Mouse (Mus musculus) CH12.LX (cell line): ENCODE measurements around the gene Pygl.

Source experiments
- CHD2 ChIP-seq: IDR thresholded peaks from 2 replicates; pipeline ENCODE4 v1.6.1; 2011; ENCODE audit warnings: low read length, improper control_type of control experiment
- CTCF ChIP-seq, 2 experiments: IDR thresholded peaks in 1 of 2; conservative IDR thresholded peaks in 1 of 2; 2 replicates each; pipeline ENCODE4 v1.5.1; 2011 to 2012; ENCODE audit warnings: low read depth in 2 of 2, low read length in 2 of 2, improper control_type of control experiment in 1 of 2, inconsistent platforms in 1 of 2, mild to moderate bottlenecking in 1 of 2, moderate library complexity in 1 of 2
- EP300 ChIP-seq: IDR thresholded peaks from 2 replicates; pipeline ENCODE4 v1.6.1; 2011; ENCODE audit warnings: low read length, improper control_type of control experiment
- JUND ChIP-seq: conservative IDR thresholded peaks from 2 replicates; pipeline ENCODE4 v1.6.1; 2011; ENCODE audit warnings: low read depth, low read length, improper control_type of control experiment
- MAX ChIP-seq: IDR thresholded peaks from 2 replicates; pipeline ENCODE4 v1.6.1; 2011; ENCODE audit warnings: low read length, improper control_type of control experiment
- MAZ ChIP-seq: IDR thresholded peaks from 2 replicates; pipeline ENCODE4 v1.6.1; 2012; ENCODE audit warnings: low read depth, mild to moderate bottlenecking, inconsistent platforms, low read length, improper control_type of control experiment, moderate library complexity
- POLR2A ChIP-seq: IDR thresholded peaks from 2 replicates; pipeline ENCODE4 v1.6.1; 2011; ENCODE audit warnings: low read depth, mild to moderate bottlenecking, improper control_type of control experiment, low read length
- POLR2AphosphoS2 ChIP-seq: IDR thresholded peaks from 2 replicates; pipeline ENCODE4 v1.6.1; 2011; ENCODE audit warnings: low read depth, low read length, improper control_type of control experiment
- RCOR1 ChIP-seq: conservative IDR thresholded peaks from 2 replicates; pipeline ENCODE4 v1.6.1; 2012; ENCODE audit warnings: low read depth, mild to moderate bottlenecking, inconsistent platforms, low read length, improper control_type of control experiment
- TBP ChIP-seq: conservative IDR thresholded peaks from 2 replicates; pipeline ENCODE4 v1.6.1; 2011; ENCODE audit warnings: low read depth, low read length, improper control_type of control experiment
- USF1 ChIP-seq: IDR thresholded peaks from 2 replicates; pipeline ENCODE4 v1.6.1; 2014; ENCODE audit warnings: low read depth, mild to moderate bottlenecking, inconsistent platforms, low read length, improper control_type of control experiment

GRCm38 (mm10) chr12:70204433-70204832, 26.9 kb downstream of the Pygl start:
- TF ChIP-seq MAX: no peak
- TF ChIP-seq CTCF (conservative IDR thresholded peaks at IDR 0.05 in 1 of 2, IDR thresholded peaks at IDR 0.05 in 1 of 2; ENCODE audit: low read depth in 2 of 2, low read length in 2 of 2): no peak
- TF ChIP-seq POLR2A: no peak
- no peak for TF ChIP-seq POLR2AphosphoS2
- TF ChIP-seq JUND: no peak
- TF ChIP-seq EP300: no peak
- TF ChIP-seq CHD2: no peak
- TF ChIP-seq MAZ: no peak
- peak; percentile 16 for TF ChIP-seq USF1
- no peak for TF ChIP-seq TBP
- no peak for TF ChIP-seq RCOR1
